Mouse (Mus musculus) heart, embryonic 13.5 days (tissue): ENCODE results near the gene Stx3. TPM values are rescaled to one million over a fixed set of nuclear protein-coding genes. Genes with fewer than 3 reads are reported as not detected.

ENCODE experiments used
- ATAC-seq: fragments of 200-750 bp; cut with Nextera tagmentation; 2 replicates; pipeline ENCODE4 v1.8.0; 2017; ENCODE audit warnings: moderate TSS enrichment; ENCODE audit not compliant: insufficient number of reproducible peaks, low FRiP score, low TSS enrichment; ENCODE audit errors: extremely low read depth
- H3K27ac ChIP-seq: fragments of 300-500 bp; sonication (generic); replicated peaks from 2 replicates; pipeline ENCODE4 v1.5.1; 2015; ENCODE audit warnings: moderate library complexity, mild to moderate bottlenecking, inconsistent platforms
- H3K27me3 ChIP-seq: fragments of 300-500 bp; sonication (generic); replicated peaks from 2 replicates; pipeline ENCODE4 v1.6.1; 2015; ENCODE audit warnings: mild to moderate bottlenecking, inconsistent platforms
- H3K36me3 ChIP-seq: fragments of 300-500 bp; sonication (generic); 2 replicates; pipeline ENCODE4 v1.6.1; 2015; ENCODE audit warnings: mild to moderate bottlenecking, inconsistent platforms
- H3K4me1 ChIP-seq: fragments of 300-500 bp; sonication (generic); 2 replicates; pipeline ENCODE4 v1.6.1; 2015; ENCODE audit warnings: inconsistent platforms
- H3K4me2 ChIP-seq: fragments of 300-500 bp; sonication (generic); 2 replicates; pipeline ENCODE4 v1.6.1; 2015; ENCODE audit warnings: inconsistent platforms, mild to moderate bottlenecking, moderate library complexity
- H3K4me3 ChIP-seq: fragments of 300-500 bp; sonication (generic); 2 replicates; pipeline ENCODE4 v1.5.1; 2015; ENCODE audit warnings: moderate library complexity, mild to moderate bottlenecking, inconsistent platforms
- H3K9ac ChIP-seq: fragments of 300-500 bp; sonication (generic); 2 replicates; pipeline ENCODE4 v1.6.1; 2015; ENCODE audit warnings: inconsistent platforms, mild to moderate bottlenecking, moderate library complexity
- H3K9me3 ChIP-seq: fragments of 300-500 bp; sonication (generic); 2 replicates; pipeline ENCODE4 v1.6.1; 2016; ENCODE audit warnings: inconsistent platforms
- WGBS: fragments of 180-500 bp; shearing (Covaris S2); methylation state at CpG from one replicate; pipeline ENCODE4 v1.1.7; 2015; ENCODE audit warnings: mixed read lengths; 5-methylcytosine and 5-hydroxymethylcytosine counted together
- polyA plus RNA-seq: library from polyadenylated mRNA; unstranded; fragments of >200 nt; fragmentation: Nextera tagmentation; extraction: Ambion mirVana; gene quantifications from 2 replicates; pipeline ENCODE4 v1.2.1, GENCODE M21; 2015

Gene Stx3
- polyA plus RNA-seq, 1 experiment from 2014 or later, result 4.6 TPM

DNA sequence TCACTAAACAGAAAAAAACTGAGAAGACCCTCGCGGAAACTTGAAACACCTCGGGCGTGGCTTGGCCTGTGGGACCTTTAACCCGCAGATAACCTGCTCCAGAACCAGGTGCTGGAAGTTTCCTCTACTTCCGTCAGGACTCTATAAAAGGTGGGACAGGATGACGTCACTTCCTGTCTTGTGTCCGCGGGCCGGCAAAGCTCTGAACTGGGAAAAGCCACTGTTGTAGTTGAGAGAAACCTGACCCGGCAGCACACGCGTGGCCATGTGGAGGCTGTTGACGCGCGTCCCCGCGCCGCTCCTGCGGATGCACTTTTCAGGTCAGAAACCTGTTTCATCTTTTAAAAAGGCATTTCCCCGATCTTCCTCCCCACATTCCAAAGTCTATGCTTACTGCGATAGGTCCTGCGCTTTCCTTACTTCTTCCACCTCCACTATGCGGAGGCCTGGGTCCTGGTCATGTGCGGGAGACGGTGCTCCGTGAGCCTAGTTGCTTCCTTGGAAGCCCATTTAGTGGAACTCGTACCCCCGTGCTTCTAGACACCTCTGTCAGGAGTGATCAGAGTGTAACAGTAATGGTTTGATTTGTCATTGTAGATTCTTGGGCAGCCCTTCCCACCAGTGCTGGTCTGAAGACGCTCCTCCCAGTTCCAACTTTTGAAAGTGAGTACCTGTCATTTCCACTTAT lies 48.9 kb downstream of the Stx3 start, which contains the start of gene Mrpl16:
Gene Mrpl16 (plus strand): TSS at position 187 of the 688 bp plus-strand sequence.
- Histone ChIP-seq H3K4me1 (peaks cover 8% of the 10 kb centered on the region), H3K27ac (peak within 1 kb of the TSS; percentile 66), H3K9me3 (no peaks in the 10 kb centered on the region), H3K36me3 (peaks cover 32% of the 10 kb centered on the region), H3K9ac (peak within 1 kb of the TSS; percentile 86), H3K4me2 (peak within 1 kb of the TSS; percentile 85), H3K4me3 (peak within 1 kb of the TSS; percentile 74), H3K27me3 (peaks cover 2% of the 10 kb centered on the region; the same call in 1 of the 2 replicates)
- peak; percentile 68 for ATAC-seq
- 1% methylated on average over 30 of the region's 30 CpGs for WGBS

DNA sequence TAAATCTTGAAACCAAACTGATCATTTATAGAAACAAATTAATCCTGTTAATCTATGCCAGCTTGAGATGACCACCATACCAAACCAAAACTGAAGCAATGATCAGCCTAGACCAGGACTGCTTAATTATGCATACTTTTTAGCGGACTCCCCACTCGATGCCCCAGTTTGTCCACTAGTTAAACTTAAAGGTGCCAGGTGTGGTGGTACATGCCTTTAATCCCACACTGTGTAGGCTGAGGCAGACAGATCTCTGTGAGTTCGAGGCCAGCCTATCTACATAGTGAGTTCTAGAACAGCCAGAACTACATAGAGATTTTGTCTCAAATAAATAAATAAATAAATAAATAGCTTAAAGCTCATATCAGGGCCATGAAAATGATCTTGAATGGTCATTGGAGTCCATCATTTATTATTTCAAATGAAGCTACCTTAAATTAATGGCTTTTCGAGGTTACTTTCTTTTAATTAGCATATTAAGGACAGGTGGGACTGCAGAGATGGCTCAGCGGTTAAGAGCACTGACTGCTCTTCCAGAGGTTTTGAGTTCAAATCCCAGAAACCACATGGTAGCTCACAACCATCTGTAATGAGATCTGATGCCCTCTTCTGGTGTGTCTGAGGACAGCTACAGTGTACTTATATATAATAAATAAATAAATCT lies 49.8 kb downstream of the Stx3 start:
- H3K27me3 ChIP-seq, result peaks cover 6% of the 10 kb centered on the region; the same call in 1 of the 2 replicates
- peaks cover 8% of the 10 kb centered on the region for H3K4me1 ChIP-seq
- peak overlapping the region; percentile 74 for H3K4me3 ChIP-seq
- peaks cover 23% of the 10 kb centered on the region for H3K36me3 ChIP-seq
- WGBS, result 87% methylated on average over 5 of the region's 5 CpGs
- H3K4me2 ChIP-seq, result peak overlapping the region; percentile 85
- no peak overlapping the region for H3K27ac ChIP-seq
- no peak for ATAC-seq
- no peaks in the 10 kb centered on the region for H3K9me3 ChIP-seq
- no peak overlapping the region for H3K9ac ChIP-seq

DNA sequence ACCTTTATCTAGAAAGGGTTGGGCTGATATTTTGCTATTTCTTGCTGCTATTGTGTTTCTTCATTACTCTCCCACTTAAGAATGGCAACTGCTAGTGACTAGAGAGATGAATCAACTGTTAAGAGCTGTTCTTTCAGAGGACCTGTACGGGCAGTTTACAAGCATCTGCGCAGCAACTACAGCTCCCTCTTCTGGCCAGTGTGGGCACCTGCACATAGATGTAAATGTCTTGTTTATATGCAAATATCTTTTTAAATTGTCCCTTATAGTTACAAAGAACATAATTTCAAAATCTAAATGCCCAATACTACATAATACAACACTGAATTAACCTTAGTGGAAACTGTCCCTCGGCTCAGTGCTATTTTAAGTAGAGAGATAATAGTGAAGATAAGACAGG lies 51.0 kb downstream of the Stx3 start:
- Histone ChIP-seq H3K9me3 (no peaks in the 10 kb centered on the region), H3K36me3 (peaks cover 11% of the 10 kb centered on the region), H3K9ac (no peak overlapping the region), H3K27ac (no peak overlapping the region), H3K27me3 (peaks cover 6% of the 10 kb centered on the region; the same call in 1 of the 2 replicates), H3K4me1 (peaks cover 8% of the 10 kb centered on the region), H3K4me2 (no peak overlapping the region), H3K4me3 (no peak overlapping the region)
- 3% methylated on average over 3 of the region's 3 CpGs for WGBS
- ATAC-seq, result no peak

GRCm38 (mm10) chr19:11766413-11766812 lies 52.8 kb downstream of the Stx3 start:
- no peak for ATAC-seq
- no peaks in the 10 kb centered on the region for H3K36me3 ChIP-seq
- no peaks in the 10 kb centered on the region for H3K9me3 ChIP-seq
- no peak overlapping the region for H3K9ac ChIP-seq
- no peak overlapping the region for H3K4me3 ChIP-seq
- WGBS, result 49% methylated on average over 4 of the region's 4 CpGs
- H3K27ac ChIP-seq, result no peak overlapping the region
- peaks cover 8% of the 10 kb centered on the region for H3K4me1 ChIP-seq
- peaks cover 6% of the 10 kb centered on the region; the same call in 1 of the 2 replicates for H3K27me3 ChIP-seq
- H3K4me2 ChIP-seq, result no peak overlapping the region

DNA sequence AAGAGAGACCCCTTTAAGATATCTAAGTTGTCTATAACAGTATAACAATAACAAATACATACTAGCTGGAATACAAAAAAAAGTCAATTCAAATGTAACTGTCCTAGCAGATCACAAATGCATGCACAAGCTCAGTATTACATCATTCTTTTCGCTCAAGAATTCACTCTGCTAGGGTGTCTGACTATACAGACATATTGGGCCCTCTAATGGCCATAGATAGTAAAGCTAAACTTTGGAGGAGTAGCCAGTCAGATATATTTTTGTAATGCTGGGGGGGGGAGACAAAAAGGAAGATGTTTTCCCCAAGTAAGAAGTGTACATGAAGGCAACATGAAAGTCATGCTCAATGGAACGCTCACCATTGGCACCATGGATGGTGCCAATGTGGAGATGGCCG lies 54.1 kb downstream of the Stx3 start:
- no peak overlapping the region for H3K9ac ChIP-seq

GRCm38 (mm10) chr19:11747298-11747697 lies 71.9 kb downstream of the Stx3 start, which contains the start of gene Gif:
Gene Gif (plus strand): TSS chr19:11747554.
- no peak within 1 kb of the TSS for H3K9ac ChIP-seq
- H3K4me2 ChIP-seq, result no peak within 1 kb of the TSS
- H3K9me3 ChIP-seq, result no peaks in the 10 kb centered on the region
- H3K27me3 ChIP-seq, result no peaks in the 10 kb centered on the region
- 77% methylated on average over 2 of the region's 2 CpGs for WGBS
- H3K36me3 ChIP-seq, result no peaks in the 10 kb centered on the region
- H3K4me1 ChIP-seq, result no peaks in the 10 kb centered on the region
- no peak within 1 kb of the TSS for H3K27ac ChIP-seq
- no peak within 1 kb of the TSS for H3K4me3 ChIP-seq
- no peak for ATAC-seq

More for the DNA sequence above, 54.1 kb downstream of the Stx3 start:
- Histone ChIP-seq H3K4me1 (no peaks in the 10 kb centered on the region), H3K36me3 (no peaks in the 10 kb centered on the region), H3K27ac (no peak overlapping the region), H3K9me3 (no peaks in the 10 kb centered on the region), H3K4me3 (no peak overlapping the region), H3K27me3 (peaks cover 6% of the 10 kb centered on the region; the same call in 1 of the 2 replicates), H3K4me2 (no peak overlapping the region)
- WGBS, result 68% methylated on average over 3 of the region's 3 CpGs
- ATAC-seq, result no peak

- Histone ChIP-seq H3K9me3 (no peaks in the 10 kb centered on the region), H3K27ac (no peak overlapping the region), H3K4me1 (no peaks in the 10 kb centered on the region), H3K4me3 (no peak overlapping the region), H3K9ac (no peak overlapping the region), H3K4me2 (no peak overlapping the region), H3K27me3 (no peaks in the 10 kb centered on the region), H3K36me3 (no peaks in the 10 kb centered on the region)
- no peak for ATAC-seq
Measured at GRCm38 (mm10) chr19:11745680-11746079, 73.5 kb downstream of the Stx3 start.

GRCm38 (mm10) chr19:11736455-11736854 lies 82.7 kb downstream of the Stx3 start:
- Histone ChIP-seq H3K9me3 (no peaks in the 10 kb centered on the region), H3K27me3 (no peaks in the 10 kb centered on the region), H3K27ac (no peak overlapping the region), H3K36me3 (no peaks in the 10 kb centered on the region), H3K9ac (no peak overlapping the region), H3K4me3 (no peak overlapping the region), H3K4me2 (no peak overlapping the region), H3K4me1 (no peaks in the 10 kb centered on the region)
- no peak for ATAC-seq
- WGBS, result 36% methylated on average over 1 of the region's 1 CpGs

- ATAC-seq, result no peak
- no peak overlapping the region for H3K9ac ChIP-seq
- H3K4me1 ChIP-seq, result no peaks in the 10 kb centered on the region
- 68% methylated on average over 1 of the region's 1 CpGs for WGBS
- no peaks in the 10 kb centered on the region for H3K9me3 ChIP-seq
- H3K27ac ChIP-seq, result no peak overlapping the region
- H3K27me3 ChIP-seq, result no peaks in the 10 kb centered on the region
- H3K4me3 ChIP-seq, result no peak overlapping the region
- no peak overlapping the region for H3K4me2 ChIP-seq
- no peaks in the 10 kb centered on the region for H3K36me3 ChIP-seq
Measured at GRCm38 (mm10) chr19:11730278-11730677, 88.9 kb downstream of the Stx3 start.

- 73% methylated on average over 5 of the region's 5 CpGs for WGBS
- no peak overlapping the region for H3K4me2 ChIP-seq
- no peaks in the 10 kb centered on the region for H3K9me3 ChIP-seq
- H3K4me1 ChIP-seq, result no peaks in the 10 kb centered on the region
- no peaks in the 10 kb centered on the region for H3K36me3 ChIP-seq
- H3K27ac ChIP-seq, result no peak overlapping the region
- ATAC-seq, result no peak
- no peaks in the 10 kb centered on the region for H3K27me3 ChIP-seq
- H3K9ac ChIP-seq, result no peak overlapping the region
- H3K4me3 ChIP-seq, result no peak overlapping the region
Measured at GRCm38 (mm10) chr19:11727304-11727703, 91.9 kb downstream of the Stx3 start.

- no peak for ATAC-seq
- WGBS, result 49% methylated on average over 2 of the region's 2 CpGs
- Histone ChIP-seq H3K27ac (no peak overlapping the region), H3K9me3 (no peaks in the 10 kb centered on the region), H3K9ac (no peak overlapping the region), H3K4me3 (no peak overlapping the region), H3K27me3 (no peaks in the 10 kb centered on the region), H3K4me1 (no peaks in the 10 kb centered on the region), H3K36me3 (no peaks in the 10 kb centered on the region), H3K4me2 (no peak overlapping the region)
Measured at GRCm38 (mm10) chr19:11725915-11726314, 93.3 kb downstream of the Stx3 start.
